Mouse (Mus musculus): ENCODE measurements at regions not wholly inside any gene's neighbourhood (a gene's known extent, or its start where the extent isn't known, plus 50 kb on each side); places are given as distances from the start of the nearest gene placed in this dataset.
"Not testable (repeated sequence)": the region's sequence is repeated elsewhere in the genome, so short reads cannot be mapped to it uniquely, and the experiment has no call there.

- no peak for DNase-seq (ENCODE audit: low spot score in 2 of 2)
Measured at GRCm38 (mm10) chr14:86204582-86204981, 936.5 kb downstream of the Diaph3 start.

- no peak for DNase-seq (ENCODE audit: low spot score in 2 of 2)
Measured at GRCm38 (mm10) chr14:86197864-86198263, 943.2 kb downstream of the Diaph3 start.

GRCm38 (mm10) chr14:86184663-86185381 lies 956.2 kb downstream of the Diaph3 start:
- no peak for DNase-seq (ENCODE audit: low spot score in 2 of 2)

- no peak for DNase-seq (ENCODE audit: low spot score in 2 of 2)
Measured at GRCm38 (mm10) chr14:86178517-86178916, 962.5 kb downstream of the Diaph3 start.

- DNase-seq (ENCODE audit: low spot score in 2 of 2): peak in 1 of 2 experiments; percentile 29
Measured at GRCm38 (mm10) chr14:86171118-86171517, 969.9 kb downstream of the Diaph3 start.

GRCm38 (mm10) chr14:86159151-86159550 lies 981.9 kb downstream of the Diaph3 start:
- peak; percentile 81 to 88 for DNase-seq (ENCODE audit: low spot score in 2 of 2)

- DNase-seq (ENCODE audit: low spot score in 2 of 2): no peak
Measured at GRCm38 (mm10) chr14:86154688-86155087, 986.3 kb downstream of the Diaph3 start.

GRCm38 (mm10) chr14:86151276-86151675 lies 989.8 kb downstream of the Diaph3 start:
- no peak for DNase-seq (ENCODE audit: low spot score in 2 of 2)

GRCm38 (mm10) chr14:86150329-86150866 lies 990.6 kb downstream of the Diaph3 start:
- no peak for DNase-seq (ENCODE audit: low spot score in 2 of 2)

GRCm38 (mm10) chr14:86115254-86116057 lies 1025.6 kb downstream of the Diaph3 start:
- DNase-seq (ENCODE audit: low spot score in 2 of 2): no peak

- DNase-seq (ENCODE audit: low spot score in 2 of 2): no peak
Measured at GRCm38 (mm10) chr14:86101497-86101896, 1039.5 kb downstream of the Diaph3 start.

- no peak for DNase-seq (ENCODE audit: low spot score in 2 of 2)
Measured at GRCm38 (mm10) chr14:86070313-86071100, 1070.5 kb downstream of the Diaph3 start.

GRCm38 (mm10) chr14:86069329-86069728 lies 1071.7 kb downstream of the Diaph3 start:
- no peak for DNase-seq (ENCODE audit: low spot score in 2 of 2)

GRCm38 (mm10) chr14:86067743-86068142 lies 1073.3 kb downstream of the Diaph3 start:
- DNase-seq (ENCODE audit: low spot score in 2 of 2): no peak

- DNase-seq (ENCODE audit: low spot score in 2 of 2): no peak
Measured at GRCm38 (mm10) chr14:86063620-86063943, 1077.5 kb downstream of the Diaph3 start.

- DNase-seq (ENCODE audit: low spot score in 2 of 2): no peak
Measured at GRCm38 (mm10) chr14:86062885-86063619, 1078.0 kb downstream of the Diaph3 start.

- DNase-seq (ENCODE audit: low spot score in 2 of 2): no peak
Measured at GRCm38 (mm10) chr14:86056991-86057390, 1084.0 kb downstream of the Diaph3 start.

- no peak for DNase-seq (ENCODE audit: low spot score in 2 of 2)
Measured at GRCm38 (mm10) chr14:86054668-86055067, 1086.4 kb downstream of the Diaph3 start.

GRCm38 (mm10) chr14:86029401-86029800 lies 1111.6 kb downstream of the Diaph3 start:
- no peak for DNase-seq (ENCODE audit: low spot score in 2 of 2)

- DNase-seq (ENCODE audit: low spot score in 2 of 2): not testable (repeated sequence)
Measured at GRCm38 (mm10) chr14:86017611-86018010, 1123.4 kb downstream of the Diaph3 start.
